Mouse (Mus musculus): ENCODE results near the gene Mslnl. TPM values are rescaled to one million over a fixed set of nuclear protein-coding genes. Genes with fewer than 3 reads are reported as not detected.

Mslnl gene
- polyA plus RNA-seq, 1 experiment = 0.73 TPM

- DNase-seq (ENCODE audit: low spot score) = no peak
These were observed 8.0 kb downstream of the Mslnl start for GRCm38 (mm10) chr17:25743831-25744230.

GRCm38 (mm10) chr17:25744311-25744710 lies 8.5 kb downstream of the Mslnl start:
- DNase-seq (ENCODE audit: low spot score) = no peak

DNA sequence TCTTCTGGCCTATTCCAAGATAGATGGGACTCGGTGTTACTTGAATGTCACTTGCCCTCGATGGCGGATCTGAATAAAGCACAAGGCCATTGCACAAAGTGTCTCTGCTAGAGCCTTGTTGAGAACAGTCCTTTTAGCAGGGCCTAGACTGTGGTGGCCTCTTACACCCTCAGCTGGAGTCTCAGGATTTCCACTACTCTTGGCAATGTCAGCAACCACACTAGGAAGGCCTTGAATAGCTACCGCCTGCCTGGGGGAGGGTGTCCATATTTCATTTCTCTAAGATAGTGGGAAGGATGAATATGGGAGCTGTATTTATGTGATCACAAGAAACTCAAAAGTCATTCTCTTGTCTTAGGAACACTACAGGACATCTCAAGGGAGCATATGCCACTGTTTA lies 12.4 kb downstream of the Mslnl start:
- DNase-seq (ENCODE audit: low spot score) = no peak

DNA sequence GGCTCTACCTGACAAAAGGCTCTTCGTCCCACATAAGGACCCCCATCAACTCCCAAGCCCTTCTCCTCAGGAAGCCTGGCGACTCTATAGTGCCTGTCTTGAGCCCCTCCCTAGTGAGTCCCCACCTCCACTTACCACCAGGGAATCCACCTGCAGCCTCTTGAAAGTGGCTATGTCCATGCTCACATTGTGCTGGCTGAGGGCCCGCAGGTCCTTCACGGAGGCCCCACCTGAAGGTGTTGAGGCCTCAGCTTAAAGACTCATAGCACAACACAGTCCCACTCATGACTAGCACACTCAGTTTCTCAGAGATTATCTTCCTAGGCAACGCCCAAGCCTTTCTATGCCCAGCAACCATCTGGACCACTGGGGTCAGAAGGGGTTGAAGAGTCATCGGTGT lies 13.5 kb downstream of the Mslnl start:
- no peak for DNase-seq (ENCODE audit: low spot score)

DNA sequence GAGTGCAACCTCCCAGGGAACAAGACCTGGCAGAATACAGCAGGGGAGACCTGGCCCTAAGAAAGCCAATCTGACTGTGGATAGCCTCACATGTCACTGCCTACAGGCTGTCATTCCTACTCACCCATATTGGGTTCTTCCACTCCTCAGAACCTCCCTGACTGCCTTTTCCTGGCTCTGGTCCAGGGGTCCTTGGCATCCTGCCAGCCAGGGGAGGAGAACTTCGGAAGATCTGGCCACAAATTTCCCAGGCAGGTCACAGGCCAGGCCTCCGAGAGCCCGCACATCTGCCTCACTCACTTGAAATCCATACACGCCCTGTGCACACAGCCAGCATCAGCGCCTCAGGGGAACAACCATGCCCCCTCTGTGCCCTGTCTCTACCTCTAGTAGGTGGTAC lies 15.6 kb downstream of the Mslnl start:
- no peak for DNase-seq (ENCODE audit: low spot score)

- no peak for DNase-seq (ENCODE audit: low spot score)
These were observed 18.4 kb downstream of the Mslnl start, which contains the start of gene Msln for GRCm38 (mm10) chr17:25754241-25754640. Msln (minus strand) TSS chr17:25754378.

- DNase-seq (ENCODE audit: low spot score) = no peak
These were observed 19.2 kb downstream of the Mslnl start for GRCm38 (mm10) chr17:25755086-25755485.

GRCm38 (mm10) chr17:25755627-25756377 lies 20.0 kb downstream of the Mslnl start:
- DNase-seq (ENCODE audit: low spot score) = no peak

DNA sequence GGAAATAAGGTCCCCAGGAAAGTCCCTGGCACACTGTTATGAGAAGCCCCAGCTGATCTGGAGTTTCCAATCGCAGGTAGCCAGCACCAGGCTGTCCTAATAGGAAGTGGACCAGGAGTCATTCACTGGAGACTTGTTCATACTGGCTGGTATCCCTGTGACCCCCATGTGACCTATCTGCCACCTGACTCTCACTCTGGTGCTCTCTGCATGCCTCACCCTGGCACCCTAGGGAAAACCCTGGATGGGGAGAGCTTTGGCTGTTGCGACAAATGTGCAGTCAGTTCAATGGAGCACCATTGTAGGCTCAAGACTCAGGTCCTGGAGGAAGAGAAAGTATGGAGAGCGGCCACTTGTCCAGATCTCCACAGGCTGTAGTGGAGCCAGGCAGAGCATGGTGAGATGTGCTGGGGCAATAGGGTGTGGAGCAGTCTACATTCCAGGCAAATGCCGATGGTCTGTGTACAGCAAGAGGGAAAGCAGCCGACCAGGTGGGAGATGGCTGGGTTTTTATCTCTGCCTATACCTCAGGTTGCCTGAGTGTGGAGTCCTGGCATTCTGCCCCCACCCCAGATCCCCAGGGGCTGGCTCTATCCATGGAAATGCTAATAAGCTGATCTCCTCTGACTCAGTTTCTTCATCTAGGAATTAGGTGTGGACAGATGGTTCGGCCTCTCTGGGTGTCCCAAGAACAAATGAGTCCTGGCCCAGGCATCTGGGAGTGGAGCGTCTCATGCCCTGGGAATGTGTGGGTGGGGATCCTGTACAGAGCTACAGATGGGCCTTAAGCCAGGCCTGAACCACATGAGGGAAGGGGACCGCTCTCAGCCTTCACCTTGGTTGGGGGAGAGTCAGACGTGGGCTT lies 20.8 kb downstream of the Mslnl start:
- no peak for DNase-seq (ENCODE audit: low spot score)

GRCm38 (mm10) chr17:25757691-25758090 lies 21.8 kb downstream of the Mslnl start:
- no peak for DNase-seq (ENCODE audit: low spot score)

- no peak for DNase-seq (ENCODE audit: low spot score)
These were observed 24.3 kb downstream of the Mslnl start for GRCm38 (mm10) chr17:25760148-25760547.

DNA sequence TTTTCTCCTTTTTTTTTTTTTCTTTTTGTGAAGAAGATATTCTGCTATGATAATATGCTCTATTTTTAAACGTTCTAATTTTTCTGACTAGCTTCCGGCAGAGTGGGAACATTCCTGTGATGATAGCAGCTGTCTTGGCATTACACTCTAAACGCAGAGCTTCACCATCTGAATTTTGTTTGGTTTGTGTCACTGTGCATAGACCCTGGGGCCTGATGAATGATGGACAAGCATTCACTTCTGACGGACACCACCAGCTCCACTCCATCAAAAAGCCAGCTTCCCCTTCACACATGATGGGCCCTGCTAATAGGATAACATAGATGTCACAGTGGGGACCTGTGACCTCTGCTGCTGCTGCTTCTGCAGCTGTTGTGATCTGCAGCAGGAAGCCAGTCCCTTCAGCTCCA lies 25.7 kb downstream of the Mslnl start:
- no peak for DNase-seq (ENCODE audit: low spot score)

GRCm38 (mm10) chr17:25762591-25762990 lies 26.7 kb downstream of the Mslnl start:
- no peak for DNase-seq (ENCODE audit: low spot score)

DNA sequence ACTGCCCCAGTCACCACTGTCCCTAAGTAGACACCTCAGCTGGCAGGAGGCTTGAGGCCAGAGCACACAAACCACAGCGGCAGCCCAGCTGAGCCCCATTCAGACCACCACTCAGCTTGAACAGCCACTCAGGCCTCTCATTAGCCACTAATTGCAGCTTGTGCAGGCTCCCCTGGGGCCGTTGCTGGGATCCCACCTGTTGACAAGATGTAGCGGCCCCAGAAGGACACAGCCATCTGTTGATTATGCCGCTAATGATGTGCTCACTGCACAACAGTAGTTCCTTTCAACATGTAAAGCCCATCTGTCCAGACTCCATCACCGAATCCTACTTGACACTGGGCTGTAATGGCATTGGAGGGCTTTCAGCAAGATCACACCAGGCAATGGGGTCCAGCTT lies 30.0 kb downstream of the Mslnl start:
- DNase-seq (ENCODE audit: low spot score) = no peak

DNA sequence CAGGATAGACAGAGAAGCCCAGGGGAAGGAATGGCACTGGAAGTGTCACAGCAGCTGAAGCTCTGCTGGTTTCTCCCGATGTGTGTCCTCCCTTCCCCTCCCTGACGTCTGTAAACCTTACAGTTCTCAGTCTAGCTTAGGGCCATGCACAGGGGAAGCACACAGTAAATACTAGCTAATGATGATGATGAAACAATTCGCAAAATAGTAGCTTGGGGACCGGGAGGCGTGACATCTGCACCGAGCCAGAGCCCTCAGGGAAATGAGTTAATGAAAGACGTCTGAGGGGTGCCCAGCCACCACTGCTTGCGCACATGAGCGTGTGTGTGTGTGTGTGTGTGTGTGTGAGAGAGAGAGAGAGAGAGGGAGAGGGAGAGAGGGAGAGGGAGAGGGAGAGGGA lies 33.5 kb downstream of the Mslnl start:
- no peak for DNase-seq (ENCODE audit: low spot score)

DNA sequence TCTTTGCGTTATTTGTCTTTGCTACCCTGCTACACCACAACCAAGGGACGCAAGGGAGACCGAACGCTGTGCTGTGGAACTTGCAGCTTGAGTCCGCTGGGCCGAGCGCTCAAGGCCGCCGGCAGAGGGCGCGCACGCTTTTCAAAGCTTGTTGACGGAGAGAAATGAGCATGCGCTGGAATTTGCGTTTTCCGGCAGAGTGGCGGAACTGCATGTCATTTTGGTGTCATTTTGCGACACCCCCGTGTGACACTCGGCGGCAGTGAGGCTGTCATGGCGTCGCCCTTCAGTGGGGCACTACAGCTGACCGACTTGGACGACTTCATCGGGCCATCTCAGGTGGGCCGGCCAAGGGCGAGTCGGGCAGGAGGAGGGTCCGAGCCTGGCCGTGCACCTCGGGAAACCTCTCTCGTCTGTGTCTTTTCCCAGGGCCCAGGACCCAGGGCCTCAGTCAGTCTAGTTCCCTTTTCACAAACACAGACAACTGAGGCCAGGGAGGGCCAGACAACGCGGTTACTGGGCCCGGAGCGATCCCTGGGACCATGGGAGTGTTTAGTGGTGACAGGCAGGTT lies 37.8 kb downstream of the Mslnl start, which contains the start of gene Narfl:
TSS of gene Narfl (plus strand) at position 228 of the 572 bp plus-strand sequence.
- DNase-seq (ENCODE audit: low spot score) = peak; percentile 96

GRCm38 (mm10) chr17:25775318-25776062 lies 39.6 kb downstream of the Mslnl start:
- no peak for DNase-seq (ENCODE audit: low spot score)

- no peak for DNase-seq (ENCODE audit: low spot score)
These were observed 42.1 kb downstream of the Mslnl start for GRCm38 (mm10) chr17:25777948-25778347.

- DNase-seq (ENCODE audit: low spot score) = no peak
These were observed 45.5 kb downstream of the Mslnl start for GRCm38 (mm10) chr17:25781339-25781738.

DNA sequence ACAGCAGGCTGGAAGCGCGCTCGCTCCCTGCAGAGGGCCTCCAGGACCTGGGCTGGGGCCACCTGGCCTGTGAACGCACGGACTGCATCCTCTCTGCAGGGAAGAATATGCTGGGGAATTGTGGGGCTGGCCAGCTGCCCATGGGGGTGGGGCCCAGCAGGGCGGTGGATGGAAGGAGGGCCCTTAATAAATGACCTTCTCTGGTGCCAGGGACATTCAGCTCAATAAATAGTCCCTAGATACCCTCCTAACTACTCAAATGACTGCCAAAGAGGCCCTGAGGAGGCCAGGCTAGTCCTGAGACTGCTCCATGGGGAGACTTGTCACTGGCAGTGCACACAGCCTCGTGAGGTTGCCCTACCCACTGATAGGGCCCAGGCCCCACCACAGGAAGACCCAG lies 47.2 kb downstream of the Mslnl start:
- no peak for DNase-seq (ENCODE audit: low spot score)

DNA sequence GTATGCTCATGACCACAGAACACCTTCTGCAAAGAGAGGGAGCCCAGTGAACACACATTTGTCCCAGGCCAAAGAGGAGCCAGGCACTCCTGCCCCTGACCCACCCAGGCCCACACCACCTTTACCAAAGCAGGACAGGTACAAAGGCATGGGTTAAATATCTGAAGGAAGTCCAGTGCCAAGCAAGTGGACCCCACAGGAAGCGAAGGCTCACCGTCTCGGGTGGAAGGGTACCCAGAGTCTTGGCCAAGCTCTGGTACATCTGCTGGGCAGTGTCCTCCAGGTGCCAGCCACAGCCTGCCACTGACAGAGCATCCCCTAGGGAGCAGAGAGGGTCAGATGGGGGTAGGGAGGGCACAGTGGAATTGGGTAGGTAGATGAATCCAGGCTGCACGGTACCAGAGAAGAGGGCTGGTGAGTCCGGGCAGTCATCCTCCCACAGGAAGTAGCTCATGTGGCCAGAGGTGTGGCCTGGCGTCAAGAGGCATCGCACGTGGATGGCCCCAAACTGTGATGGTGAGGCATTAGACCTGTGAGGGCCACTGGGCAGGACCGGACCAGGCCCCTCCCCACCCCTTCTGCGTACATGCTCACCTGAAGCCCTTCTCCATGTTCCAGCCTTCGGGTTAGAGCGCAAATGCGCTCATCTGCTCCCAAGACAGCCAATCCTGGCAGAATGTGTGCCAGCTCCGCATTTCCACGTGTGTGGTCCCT lies 48.2 kb downstream of the Mslnl start:
- no peak for DNase-seq (ENCODE audit: low spot score)
